Mouse (Mus musculus) CH12.LX (cell line): Measurements from ENCODE around the gene Arhgef7. TPM values are rescaled to one million over a fixed set of nuclear protein-coding genes. Genes with fewer than 3 reads are reported as not detected.
A peak's percentile ranks its signal among the peaks of the same experiment; 100 is the strongest.
"Not testable (repeated sequence)": the region's sequence is repeated elsewhere in the genome, so short reads cannot be mapped to it uniquely, and the experiment has no call there.

ENCODE experiments used
- DNase-seq: peaks from one replicate; pipeline ENCODE4 v3.0.0-alpha.2; 2013; ENCODE audit errors: extremely low read depth
- H3K27ac ChIP-seq: 2 replicates; pipeline ENCODE4 v1.5.1; 2012; ENCODE audit warnings: low read depth, mild to moderate bottlenecking, control low read depth, moderate library complexity; ENCODE audit not compliant: insufficient read depth
- H3K27me3 ChIP-seq: replicated peaks from 2 replicates; pipeline ENCODE3; 2012; ENCODE audit warnings: inconsistent platforms
- H3K36me3 ChIP-seq, 2 experiments: replicated peaks in 1 of 2; 2 replicates each; pipeline versions ENCODE3 to v1.6.1; 2012; ENCODE audit warnings: inconsistent platforms in 1 of 2, low read length in 1 of 2, mild to moderate bottlenecking in 1 of 2, mixed read lengths in 1 of 2, moderate library complexity in 1 of 2; ENCODE audit not compliant: control insufficient read depth in 1 of 2, insufficient read depth in 1 of 2
- H3K4me1 ChIP-seq, 2 experiments: 2 replicates each; pipeline ENCODE4 v1.6.1; 2012; ENCODE audit warnings: inconsistent platforms in 1 of 2, moderate library complexity in 1 of 2; ENCODE audit not compliant: insufficient read depth in 2 of 2, control insufficient read depth in 1 of 2
- H3K4me2 ChIP-seq: 2 replicates; pipeline ENCODE4 v1.6.1; 2012; ENCODE audit warnings: low read depth, mild to moderate bottlenecking, control low read depth; ENCODE audit not compliant: poor library complexity, insufficient read depth, severe bottlenecking
- H3K4me3 ChIP-seq, 3 experiments: fragments of 150-350 bp in 1 of 3; sonication (generic) in 1 of 3; replicated peaks in 1 of 3; 2 replicates each; pipeline versions ENCODE3 to v1.5.1; 2011 to 2012; ENCODE audit warnings: low read depth in 2 of 3, low read length in 2 of 3, mild to moderate bottlenecking in 2 of 3, moderate library complexity in 2 of 3, control low read depth in 1 of 3, improper control_type of control experiment in 1 of 3, inconsistent platforms in 1 of 3, mixed read lengths in 1 of 3; ENCODE audit not compliant: poor library complexity in 1 of 3
- H3K79me2 ChIP-seq: replicated peaks from 2 replicates; pipeline ENCODE4 v1.6.1; 2012; ENCODE audit warnings: mild to moderate bottlenecking, moderate library complexity; ENCODE audit not compliant: control insufficient read depth, poor library complexity, insufficient read depth, severe bottlenecking; ENCODE audit errors: extremely low read depth
- H3K9ac ChIP-seq: 2 replicates; pipeline ENCODE4 v1.6.1; 2012; ENCODE audit warnings: low read depth, mild to moderate bottlenecking, control low read depth, moderate library complexity; ENCODE audit not compliant: insufficient read depth
- H3K9me3 ChIP-seq: replicated peaks from 2 replicates; pipeline ENCODE3; 2012; ENCODE audit warnings: low read length, inconsistent platforms, mixed read lengths
- BHLHE40 ChIP-seq: IDR thresholded peaks from 2 replicates; pipeline ENCODE4 v1.6.1; 2011; ENCODE audit warnings: mild to moderate bottlenecking, low read depth, low read length, improper control_type of control experiment
- CHD2 ChIP-seq: IDR thresholded peaks from 2 replicates; pipeline ENCODE4 v1.6.1; 2011; ENCODE audit warnings: low read length, improper control_type of control experiment
- CTCF ChIP-seq, 2 experiments: IDR thresholded peaks in 1 of 2; conservative IDR thresholded peaks in 1 of 2; 2 replicates each; pipeline ENCODE4 v1.5.1; 2011 to 2012; ENCODE audit warnings: low read depth in 2 of 2, low read length in 2 of 2, improper control_type of control experiment in 1 of 2, inconsistent platforms in 1 of 2, mild to moderate bottlenecking in 1 of 2, moderate library complexity in 1 of 2
- ETS1 ChIP-seq: conservative IDR thresholded peaks from 2 replicates; pipeline ENCODE4 v1.6.1; 2012; ENCODE audit warnings: low read depth, mild to moderate bottlenecking, inconsistent platforms, low read length, improper control_type of control experiment, moderate library complexity
- JUN ChIP-seq: IDR thresholded peaks from 2 replicates; pipeline ENCODE4 v1.6.1; 2011; ENCODE audit warnings: low read depth, mild to moderate bottlenecking, low read length, improper control_type of control experiment, moderate library complexity; ENCODE audit not compliant: insufficient read depth
- MAFK ChIP-seq: IDR thresholded peaks from 2 replicates; pipeline ENCODE4 v1.6.1; 2011; ENCODE audit warnings: low read length, improper control_type of control experiment; ENCODE audit not compliant: insufficient replicate concordance
- MXI1 ChIP-seq: IDR thresholded peaks from 2 replicates; pipeline ENCODE4 v1.6.1; 2011; ENCODE audit warnings: mild to moderate bottlenecking, low read depth, low read length, improper control_type of control experiment
- MYC ChIP-seq: IDR thresholded peaks from 2 replicates; pipeline ENCODE4 v1.6.1; 2011; ENCODE audit warnings: low read depth, mild to moderate bottlenecking, improper control_type of control experiment, low read length
- NRF1 ChIP-seq: IDR thresholded peaks from 2 replicates; pipeline ENCODE4 v1.6.1; 2014; ENCODE audit warnings: low read depth, mild to moderate bottlenecking, inconsistent platforms, low read length, improper control_type of control experiment, moderate library complexity
- SMC3 ChIP-seq: IDR thresholded peaks from 2 replicates; pipeline ENCODE4 v1.6.1; 2011; ENCODE audit warnings: low read depth, low read length, improper control_type of control experiment
- UBTF ChIP-seq: IDR thresholded peaks from 2 replicates; pipeline ENCODE4 v1.6.1; 2012; ENCODE audit warnings: low read depth, mild to moderate bottlenecking, inconsistent platforms, low read length, improper control_type of control experiment, moderate library complexity
- USF2 ChIP-seq: conservative IDR thresholded peaks from 2 replicates; pipeline ENCODE4 v1.6.1; 2011; ENCODE audit warnings: low read depth, low read length, improper control_type of control experiment
- dilution Hi-C: fragments of 300-500 bp; cut with MboI; formaldehyde crosslinking; loops from 2 replicates; pipeline ENCODE4 v1.14.3; 2020; ENCODE audit warnings: low sequenced_read_pairs; ENCODE audit not compliant: extremely low pct_unique_long_range_greater_than_20kb, extremely low pct_ligation_motif_present
- in situ Hi-C: fragments of 300-500 bp; cut with MboI; formaldehyde crosslinking; loops from 3 replicates; pipeline ENCODE4 v1.14.3; 2019; ENCODE audit warnings: low sequenced_read_pairs, low pct_ligation_motif_present, low pct_unique_long_range_greater_than_20kb, mixed read lengths
- polyA plus RNA-seq: library from polyadenylated mRNA; unstranded; fragments of >175 nt; gene quantifications from 2 replicates; pipeline ENCODE4 v1.2.1, GENCODE M21; 2012; ENCODE audit warnings: low read depth; ENCODE audit not compliant: insufficient read length
- total RNA-seq, 2 experiments: library from RNA; depleted of rRNA; stranded (reverse); fragments of 300-350 nt in 1 of 2; fragments of >200 nt in 1 of 2; gene quantifications; 2 replicates each; pipeline ENCODE4 v1.2.3; 2012 to 2014

Arhgef7 gene
- total and polyA plus RNA-seq, 3 experiments, result 8.5 to 28.7 (median 17.0) TPM

- TF ChIP-seq MXI1 (no peak), MYC (no peak), CHD2 (no peak), NRF1 (no peak), USF2 (no peak), BHLHE40 (no peak), UBTF (no peak), MAFK (no peak), ETS1 (no peak)
- TF ChIP-seq, all 38 proteins: peak for 0
- in situ Hi-C loops, result no loop called here
- Histone ChIP-seq H3K9ac (no peak overlapping the region), H3K4me1 (peaks cover 4 to 13% of the 10 kb centered on the region in 2 experiments; a peak in 2 of 4 replicates), H3K36me3 (no peaks in the 10 kb centered on the region), H3K4me2 (no peak overlapping the region), H3K4me3 (no peak overlapping the region), H3K79me2 (no peaks in the 10 kb centered on the region), H3K9me3 (no peaks in the 10 kb centered on the region), H3K27me3 (peaks cover 33% of the 10 kb centered on the region), H3K27ac (no peak overlapping the region)
- DNase-seq, result no peak
- dilution Hi-C loops, result no loop called here
These were observed 119.3 kb downstream of the Arhgef7 start for GRCm38 (mm10) chr8:11846807-11847206.

GRCm38 (mm10) chr8:11867832-11868231, 140.3 kb downstream of the Arhgef7 start:
- no peak overlapping the region for H3K4me2 ChIP-seq
- no peaks in the 10 kb centered on the region for H3K36me3 ChIP-seq
- no peak overlapping the region for H3K4me3 ChIP-seq
- peaks cover 46% of the 10 kb centered on the region for H3K27me3 ChIP-seq
- H3K27ac ChIP-seq, result no peak overlapping the region
- in situ Hi-C loops (no loop called here), dilution Hi-C loops (no loop called here)
- no peak for DNase-seq
- TF ChIP-seq SMC3 (peak; percentile 20; the same call in 1 of the 2 replicates), JUN (no peak), CTCF (conservative IDR thresholded peaks at IDR 0.05 in 1 of 2, IDR thresholded peaks at IDR 0.05 in 1 of 2; ENCODE audit: low read depth in 2 of 2, low read length in 2 of 2) (peak; percentile 34 to 46; a peak in 2 of 4 replicates)
- H3K4me1 ChIP-seq, result no peaks in the 10 kb centered on the region
- no peak overlapping the region for H3K9ac ChIP-seq
- peaks cover 10% of the 10 kb centered on the region for H3K9me3 ChIP-seq
- no peaks in the 10 kb centered on the region for H3K79me2 ChIP-seq

- H3K4me3 ChIP-seq, dilution Hi-C loops, in situ Hi-C loops, H3K9ac ChIP-seq, H3K79me2 ChIP-seq, H3K36me3 ChIP-seq, H3K27ac ChIP-seq, H3K4me1 ChIP-seq, H3K4me2 ChIP-seq, DNase-seq: not testable (repeated sequence)
- Histone ChIP-seq H3K9me3 (peaks cover 11% of the 10 kb centered on the region), H3K27me3 (peaks cover 37% of the 10 kb centered on the region)
These were observed 146.7 kb downstream of the Arhgef7 start for GRCm38 (mm10) chr8:11874227-11874626.
